16 mouse cellular contexts compared by ENCODE assay signal in genomic region chr1:77202948-77203347, GRCm38 (mm10).
DNase-seq lines count a peak whose midpoint lies in the region; ATAC-seq and TF ChIP-seq lines count a peak whose summit lies in the region.
"Had no signal": no experiment of that assay in that cellular context is flagged by ENCODE, and none has a peak within 500 bp of the region (broad histone marks: within the 10 kb centered on the region; RNA-seq: fewer than 3 reads in every experiment).

No protein-coding gene starts in this region.

- WGBS in kidney, embryonic 15.5 days: 54% methylated on average over 4 of the region's 4 CpGs
- 50% methylated on average over 4 of the region's 4 CpGs for WGBS in heart, postnatal 0 days
- WGBS in stomach, postnatal 0 days: 71% methylated on average over 4 of the region's 4 CpGs

- H3K4me2 ChIP-seq in kidney, embryonic 15.5 days: no peak overlapping the region
- H3K4me2 ChIP-seq in heart, postnatal 0 days (ENCODE audit: low read depth, low read length): no peak overlapping the region
- H3K4me2 ChIP-seq in stomach, postnatal 0 days (replicated peaks; ENCODE audit: low read depth): no peak overlapping the region
- H3K4me2 ChIP-seq: embryonic facial prominence, embryonic 12.5 days; liver, embryonic 12.5 days; lung, embryonic 15.5 days; midbrain, embryonic 15.5 days had no signal

- no peak overlapping the region for H3K9ac ChIP-seq in kidney, embryonic 15.5 days
- no peak overlapping the region for H3K9ac ChIP-seq in heart, postnatal 0 days (replicated peaks; ENCODE audit: low read depth, low read length)
- no peak overlapping the region for H3K9ac ChIP-seq in stomach, postnatal 0 days (ENCODE audit: low read length)
- H3K9ac ChIP-seq: embryonic facial prominence, embryonic 12.5 days; liver, embryonic 12.5 days; lung, embryonic 15.5 days; midbrain, embryonic 15.5 days had no signal

- ATAC-seq in kidney, embryonic 15.5 days (replicated peaks; ENCODE audit: low FRiP score): no peak
- ATAC-seq in heart, postnatal 0 days (ENCODE audit: insufficient read depth, low read depth): no peak
- ATAC-seq in stomach, postnatal 0 days (ENCODE audit: low FRiP score, low TSS enrichment): no peak
- ATAC-seq: hindbrain, embryonic 16.5 days; liver, embryonic 12.5 days; midbrain, embryonic 15.5 days had no signal

- 0 out of 2 replicates have a peak, but pooled peaks cover 3% of the 10 kb centered on the region for H3K9me3 ChIP-seq in kidney, embryonic 15.5 days (replicated peaks)
- H3K9me3 ChIP-seq in heart, postnatal 0 days (replicated peaks; ENCODE audit: control insufficient read depth, low read length): 0 out of 2 replicates have a peak, but pooled peaks cover 4% of the 10 kb centered on the region
- no peaks in the 10 kb centered on the region for H3K9me3 ChIP-seq in stomach, postnatal 0 days (ENCODE audit: control insufficient read depth, low read length)
- H3K9me3 ChIP-seq: embryonic facial prominence, embryonic 12.5 days; limb, embryonic 10.5 days; liver, embryonic 12.5 days; lung, embryonic 15.5 days; midbrain, embryonic 15.5 days had no signal

- DNase-seq in kidney, adult 11 months: peak; percentile 57
- DNase-seq in heart, postnatal 0 days (ENCODE audit: low spot score): peak; percentile 8
- DNase-seq in kidney, adult 9 months: peak; percentile 76
- DNase-seq in skeletal muscle tissue, adult 2 months (ENCODE audit: low read depth, low spot score): peak; percentile 25
- no peak for DNase-seq in stomach, postnatal 0 days (ENCODE audit: low spot score)
- no peak for DNase-seq in left cerebral cortex, adult 11 months (ENCODE audit: low spot score)
- DNase-seq: cerebellum, adult 11-12 months; layer of hippocampus, postnatal 36 days; thymus, adult 2 months had no signal

- H3K4me3 ChIP-seq in kidney, embryonic 15.5 days (replicated peaks): no peak overlapping the region
- no peak overlapping the region for H3K4me3 ChIP-seq in heart, postnatal 0 days (ENCODE audit: low read depth, low read length)
- no peak overlapping the region for H3K4me3 ChIP-seq in stomach, postnatal 0 days (ENCODE audit: low read depth, low read length)
- H3K4me3 ChIP-seq: embryonic facial prominence, embryonic 12.5 days; limb, embryonic 10.5 days; liver, embryonic 12.5 days; lung, embryonic 15.5 days; midbrain, embryonic 15.5 days had no signal

- H3K27ac ChIP-seq in kidney, embryonic 15.5 days: no peak overlapping the region
- no peak overlapping the region for H3K27ac ChIP-seq in heart, postnatal 0 days (ENCODE audit: low read depth)
- no peak overlapping the region for H3K27ac ChIP-seq in stomach, postnatal 0 days (replicated peaks)
- H3K27ac ChIP-seq: embryonic facial prominence, embryonic 12.5 days; limb, embryonic 10.5 days; liver, embryonic 12.5 days; lung, embryonic 15.5 days; midbrain, embryonic 15.5 days had no signal

- TF ChIP-seq CTCF in heart, postnatal 0 days (IDR thresholded peaks at IDR 0.05; ENCODE audit: low read depth): no peak
- no peak for TF ChIP-seq CTCF in stomach, postnatal 0 days (IDR thresholded peaks at IDR 0.05; ENCODE audit: low read depth)

- H3K27me3 ChIP-seq in kidney, embryonic 15.5 days: no peaks in the 10 kb centered on the region
- no peaks in the 10 kb centered on the region for H3K27me3 ChIP-seq in heart, postnatal 0 days (ENCODE audit: control insufficient read depth, insufficient read depth, low read length)
- H3K27me3 ChIP-seq in stomach, postnatal 0 days (ENCODE audit: control insufficient read depth, insufficient read depth, low read length): no peaks in the 10 kb centered on the region
- H3K27me3 ChIP-seq: embryonic facial prominence, embryonic 12.5 days; liver, embryonic 12.5 days; lung, embryonic 15.5 days; midbrain, embryonic 15.5 days had no signal

- H3K4me1 ChIP-seq in kidney, embryonic 15.5 days: 0 out of 2 replicates have a peak, but pooled peaks cover 6% of the 10 kb centered on the region
- no peaks in the 10 kb centered on the region for H3K4me1 ChIP-seq in heart, postnatal 0 days (ENCODE audit: control insufficient read depth, insufficient read depth)
- H3K4me1 ChIP-seq in stomach, postnatal 0 days (replicated peaks; ENCODE audit: control insufficient read depth, insufficient read depth): no peaks in the 10 kb centered on the region
- H3K4me1 ChIP-seq: embryonic facial prominence, embryonic 12.5 days; liver, embryonic 12.5 days; midbrain, embryonic 15.5 days had no signal

- no peak for TF ChIP-seq EP300 in heart, postnatal 0 days (IDR thresholded peaks at IDR 0.05; ENCODE audit: low read depth)
- no peak for TF ChIP-seq EP300 in stomach, postnatal 0 days (optimal IDR thresholded peaks at IDR 0.05)

- no peaks in the 10 kb centered on the region for H3K36me3 ChIP-seq in kidney, embryonic 15.5 days
- no peaks in the 10 kb centered on the region for H3K36me3 ChIP-seq in heart, postnatal 0 days (replicated peaks; ENCODE audit: control insufficient read depth, insufficient read depth, low read length)
- no peaks in the 10 kb centered on the region for H3K36me3 ChIP-seq in stomach, postnatal 0 days (ENCODE audit: control insufficient read depth, insufficient read depth, low read length)
- H3K36me3 ChIP-seq: embryonic facial prominence, embryonic 12.5 days; limb, embryonic 10.5 days; liver, embryonic 12.5 days; lung, embryonic 15.5 days; midbrain, embryonic 15.5 days had no signal

Comparison
In these comparisons a context has a peak if more than half of its experiments do, and no peak if none do; other contexts are left out.
1. DNase-seq: peak in kidney, adult 11 months (single experiment), heart, postnatal 0 days (single experiment), kidney, adult 9 months (single experiment) and skeletal muscle tissue, adult 2 months (single experiment); none in stomach, postnatal 0 days (single experiment) and left cerebral cortex, adult 11 months (single experiment).